Mouse (Mus musculus) skeletal muscle tissue, adult 2 months (tissue): ENCODE results near the gene Gm20403.
"Not testable (repeated sequence)": the region's sequence is repeated elsewhere in the genome, so short reads cannot be mapped to it uniquely, and the experiment has no call there.

Experiments used
- DNase-seq: peaks from one replicate; pipeline ENCODE4 v3.0.0-alpha.2; 2012; ENCODE audit warnings: low read depth, low spot score

Gm20403 gene

GRCm38 (mm10) chr12:54993246-54994067 lies 7.1 kb upstream of the Gm20403 start:
- no peak for DNase-seq

- DNase-seq = no peak
These were observed 6.5 kb upstream of the Gm20403 start for GRCm38 (mm10) chr12:54992814-54993213.

GRCm38 (mm10) chr12:54988323-54988850 lies 2.1 kb upstream of the Gm20403 start:
- DNase-seq = no peak

- DNase-seq = no peak
These were observed 827 bp upstream of the Gm20403 start for GRCm38 (mm10) chr12:54987156-54987555.

GRCm38 (mm10) chr12:54985257-54986051 lies 875 bp downstream of the Gm20403 start:
- peak; percentile 9 for DNase-seq

- DNase-seq = peak; percentile 28
These were observed 1.6 kb downstream of the Gm20403 start for GRCm38 (mm10) chr12:54984701-54985256.

- no peak for DNase-seq
These were observed 3.2 kb downstream of the Gm20403 start for GRCm38 (mm10) chr12:54982935-54983715.

GRCm38 (mm10) chr12:54981962-54982361 lies 4.4 kb downstream of the Gm20403 start:
- no peak for DNase-seq

GRCm38 (mm10) chr12:54980939-54981338 lies 5.4 kb downstream of the Gm20403 start:
- no peak for DNase-seq

GRCm38 (mm10) chr12:54980532-54980931 lies 5.8 kb downstream of the Gm20403 start:
- DNase-seq = no peak

- DNase-seq = no peak
These were observed 17.3 kb downstream of the Gm20403 start for GRCm38 (mm10) chr12:54969033-54969432.

- DNase-seq = no peak
These were observed 20.7 kb downstream of the Gm20403 start for GRCm38 (mm10) chr12:54965532-54966160.

- DNase-seq = peak; percentile 12
These were observed 26.8 kb downstream of the Gm20403 start for GRCm38 (mm10) chr12:54959569-54959968.

- no peak for DNase-seq
These were observed 29.4 kb downstream of the Gm20403 start for GRCm38 (mm10) chr12:54956974-54957373.

GRCm38 (mm10) chr12:54956457-54956856 lies 29.9 kb downstream of the Gm20403 start:
- DNase-seq = no peak

GRCm38 (mm10) chr12:54946116-54946515 lies 40.2 kb downstream of the Gm20403 start:
- DNase-seq = no peak

GRCm38 (mm10) chr12:54942586-54943157 lies 43.7 kb downstream of the Gm20403 start:
- not testable (repeated sequence) for DNase-seq

GRCm38 (mm10) chr12:54937581-54938343 lies 48.6 kb downstream of the Gm20403 start:
- not testable (repeated sequence) for DNase-seq
